Mouse (Mus musculus) heart, embryonic 16.5 days (tissue): ENCODE results near the gene Gm37240. TPM values are rescaled to one million over a fixed set of nuclear protein-coding genes. Genes with fewer than 3 reads are reported as not detected.

Experiments used
- ATAC-seq: fragments of 200-750 bp; cut with Nextera tagmentation; replicated peaks from 2 replicates; pipeline ENCODE4 v1.8.0; 2017; ENCODE audit warnings: moderate number of reproducible peaks; ENCODE audit not compliant: insufficient read depth, low FRiP score; ENCODE audit errors: extremely low read depth
- H3K27ac ChIP-seq: fragments of 300-500 bp; sonication (generic); 2 replicates; pipeline ENCODE4 v1.5.1; 2014; ENCODE audit warnings: mild to moderate bottlenecking, low read length, control low read depth, moderate library complexity
- H3K27me3 ChIP-seq: fragments of 300-500 bp; sonication (generic); 2 replicates; pipeline ENCODE4 v1.6.1; 2014; ENCODE audit warnings: low read length, mixed read lengths; ENCODE audit not compliant: control insufficient read depth, insufficient read depth
- H3K36me3 ChIP-seq: fragments of 300-500 bp; sonication (generic); 2 replicates; pipeline ENCODE4 v1.6.1; 2014; ENCODE audit not compliant: control insufficient read depth, insufficient read depth
- H3K4me1 ChIP-seq: fragments of 300-500 bp; sonication (generic); 2 replicates; pipeline ENCODE4 v1.6.1; 2014; ENCODE audit warnings: low read length, mixed read lengths; ENCODE audit not compliant: control insufficient read depth, insufficient read depth
- H3K4me2 ChIP-seq: fragments of 300-500 bp; sonication (generic); 2 replicates; pipeline ENCODE4 v1.6.1; 2014; ENCODE audit warnings: low read depth, mild to moderate bottlenecking, control low read depth, low read length
- H3K4me3 ChIP-seq: fragments of 300-500 bp; sonication (generic); 2 replicates; pipeline ENCODE4 v1.5.1; 2014; ENCODE audit warnings: mild to moderate bottlenecking, control low read depth, low read length
- H3K9ac ChIP-seq: fragments of 300-500 bp; sonication (generic); 2 replicates; pipeline ENCODE4 v1.6.1; 2014; ENCODE audit warnings: low read length, control low read depth
- H3K9me3 ChIP-seq: fragments of 300-500 bp; sonication (generic); replicated peaks from 2 replicates; pipeline ENCODE4 v1.6.1; 2016; ENCODE audit warnings: low read length; ENCODE audit not compliant: control insufficient read depth
- WGBS: fragments of 180-500 bp; shearing (Covaris S2); extraction: QIAGEN DNeasy Blood & Tissue Kit; methylation state at CpG from one replicate; pipeline ENCODE4 v1.1.7; 2014; 5-methylcytosine and 5-hydroxymethylcytosine counted together
- microRNA counts: library from miRNA; unstranded; fragments of <30 nt; microRNA quantifications from one replicate; lab custom pipeline; 2016
- microRNA-seq: library from miRNA; unstranded; fragments of <30 nt; microRNA quantifications from one replicate; pipeline ENCODE4, GENCODE M21; 2017
- polyA plus RNA-seq: library from polyadenylated mRNA; unstranded; fragments of >200 nt; fragmentation: Nextera tagmentation; extraction: Ambion mirVana; gene quantifications from 2 replicates; pipeline ENCODE4 v1.2.1, GENCODE M21; 2015

Gene Gm37240
- polyA plus RNA-seq, 1 experiment from 2014 or later, result 18.4 TPM

DNA sequence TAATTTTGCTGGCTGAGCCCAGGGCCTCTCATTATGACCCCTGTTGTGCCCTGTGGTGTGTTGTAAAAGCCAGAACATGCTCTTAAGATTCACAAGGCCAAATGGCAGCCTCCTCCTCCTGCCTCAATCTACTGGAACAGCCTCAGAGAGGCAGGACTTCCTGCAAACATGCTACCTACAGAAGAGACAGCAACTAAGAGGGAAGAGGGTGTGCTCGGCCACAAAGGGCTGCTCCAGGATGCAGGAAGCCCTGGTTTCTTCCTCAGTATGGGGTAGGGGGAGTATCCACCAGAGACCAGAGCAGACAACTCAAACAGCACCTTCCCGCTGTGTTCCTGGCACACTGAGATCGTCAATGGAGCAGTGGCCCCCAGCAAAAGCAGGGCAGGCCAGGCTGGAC is 1426.8 kb downstream of the Gm37240 start:
- Histone ChIP-seq H3K9ac (peak overlapping the region; percentile 36; the same call in 1 of the 2 replicates), H3K36me3 (no peaks in the 10 kb centered on the region), H3K4me1 (peaks cover 19% of the 10 kb centered on the region), H3K27ac (peak overlapping the region; percentile 43; the same call in 1 of the 2 replicates), H3K4me2 (peak overlapping the region; percentile 46), H3K27me3 (no peaks in the 10 kb centered on the region; the same call in none of the 2 replicates), H3K4me3 (no peak overlapping the region), H3K9me3 (no peaks in the 10 kb centered on the region)
- WGBS, result 22% methylated on average over 3 of the region's 3 CpGs
- peak; percentile 61 for ATAC-seq

GRCm38 (mm10) chr3:84455733-84456417 is 1431.4 kb downstream of the Gm37240 start:
- H3K4me3 ChIP-seq, result no peak overlapping the region
- WGBS, result 48% methylated on average over 12 of the region's 12 CpGs
- H3K4me2 ChIP-seq, result no peak overlapping the region
- H3K36me3 ChIP-seq, result no peaks in the 10 kb centered on the region
- ATAC-seq, result no peak
- no peaks in the 10 kb centered on the region for H3K9me3 ChIP-seq
- peaks cover 16% of the 10 kb centered on the region for H3K4me1 ChIP-seq
- 0 out of 2 replicates have a peak overlapping the region, but pooled peaks have one; percentile 33 for H3K27ac ChIP-seq
- H3K9ac ChIP-seq, result 0 out of 2 replicates have a peak overlapping the region, but pooled peaks have one; percentile 14
- H3K27me3 ChIP-seq, result no peaks in the 10 kb centered on the region; the same call in 1 of the 2 replicates

DNA sequence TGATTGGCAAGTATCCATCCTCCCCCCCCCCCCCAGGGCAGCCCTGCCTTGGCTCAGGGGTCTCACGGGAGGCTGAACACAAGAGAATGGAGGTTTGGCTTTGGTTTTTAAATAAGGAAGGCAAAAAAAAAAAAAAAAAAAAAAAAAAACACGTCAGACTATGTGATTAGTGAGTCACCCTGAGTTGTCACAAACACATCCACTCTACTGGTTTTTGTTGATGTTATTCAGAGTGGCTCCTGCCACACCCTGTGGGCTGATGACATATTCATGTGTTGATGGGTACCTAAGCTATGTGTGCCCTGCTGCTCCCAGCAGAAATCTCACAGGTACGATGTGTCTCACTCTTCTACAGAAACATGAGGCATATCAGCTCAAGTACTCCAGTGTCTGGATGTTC is 1436.7 kb downstream of the Gm37240 start:
- Histone ChIP-seq H3K36me3 (no peaks in the 10 kb centered on the region), H3K27ac (no peak overlapping the region), H3K27me3 (no peaks in the 10 kb centered on the region), H3K4me2 (no peak overlapping the region), H3K4me3 (no peak overlapping the region), H3K9me3 (no peaks in the 10 kb centered on the region), H3K9ac (no peak overlapping the region), H3K4me1 (peaks cover 6% of the 10 kb centered on the region; the same call in 1 of the 2 replicates)
- WGBS, result 63% methylated on average over 3 of the region's 3 CpGs
- no peak for ATAC-seq

GRCm38 (mm10) chr3:84449015-84449414 is 1438.3 kb downstream of the Gm37240 start:
- Histone ChIP-seq H3K27ac (no peak overlapping the region), H3K36me3 (no peaks in the 10 kb centered on the region), H3K4me2 (no peak overlapping the region), H3K4me1 (no peaks in the 10 kb centered on the region), H3K9ac (no peak overlapping the region), H3K27me3 (0 out of 2 replicates have a peak, but pooled peaks cover 9% of the 10 kb centered on the region), H3K9me3 (no peaks in the 10 kb centered on the region), H3K4me3 (no peak overlapping the region)
- no peak for ATAC-seq
- WGBS, result 73% methylated on average over 9 of the region's 9 CpGs

DNA sequence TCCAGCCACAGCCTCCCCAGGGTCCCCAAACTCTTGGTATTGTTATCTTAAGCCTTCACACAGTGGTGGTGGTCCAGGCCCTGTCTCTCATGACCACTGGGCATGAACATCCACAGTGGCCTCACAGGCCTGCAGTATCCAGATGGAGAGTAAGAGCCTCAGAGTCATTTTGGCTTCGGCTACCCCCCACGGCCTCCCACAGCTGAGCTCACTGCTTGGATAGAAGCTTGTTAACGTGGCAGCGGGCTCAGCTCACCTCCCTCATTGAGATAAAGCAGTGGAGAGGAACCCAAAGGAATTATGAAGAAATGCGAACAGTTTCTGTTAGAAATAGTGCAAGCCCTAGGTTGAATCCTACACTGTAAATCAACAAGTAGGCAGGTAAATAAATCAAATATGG is 1439.5 kb downstream of the Gm37240 start:
- no peak overlapping the region for H3K27ac ChIP-seq
- peaks cover 3% of the 10 kb centered on the region; the same call in 1 of the 2 replicates for H3K4me1 ChIP-seq
- 0 out of 2 replicates have a peak, but pooled peaks cover 12% of the 10 kb centered on the region for H3K27me3 ChIP-seq
- no peaks in the 10 kb centered on the region for H3K36me3 ChIP-seq
- H3K4me2 ChIP-seq, result no peak overlapping the region
- H3K9me3 ChIP-seq, result no peaks in the 10 kb centered on the region
- ATAC-seq, result no peak
- no peak overlapping the region for H3K9ac ChIP-seq
- H3K4me3 ChIP-seq, result no peak overlapping the region
- WGBS, result 76% methylated on average over 5 of the region's 5 CpGs

MicroRNAs encoded within 50 kb of the gene (microRNA counts, 519-probe panel; counts per million panel counts)
- microRNA mmu-miR-466k (lab: Ali Mortazavi, UCI), result 1,933 counts per million, percentile 18 among the panel's probes with 10 or more counts

Small RNA genes lying within 50 kb of the gene (microRNA-seq; reads per million reads assigned to microRNA genes)
- gene Mir466k, result not detected

Other genes starting within 250 kb of the Gm37240 start
- gene Fam160a1, start 70.2 kb downstream of the Gm37240 start, polyA plus RNA-seq, result 10.0 and 10.2 TPM in 2 replicates
- gene Glt28d2, start within 50 bp of the Gm37240 start, polyA plus RNA-seq, result 2.8 and 2.9 TPM in 2 replicates
- gene Sh3d19, start 83.6 kb upstream of the Gm37240 start, polyA plus RNA-seq, result 11.3 and 13.8 TPM in 2 replicates
- gene Prss48, start 115.0 kb upstream of the Gm37240 start, polyA plus RNA-seq, result not detected in 2 replicates